Mouse (Mus musculus) heart, embryonic 14.5 days (tissue): ENCODE measurements at regions not wholly inside any gene's neighbourhood (a gene's known extent, or its start where the extent isn't known, plus 50 kb on each side); places are given as distances from the start of the nearest gene placed in this dataset.
"Not testable (repeated sequence)": the region's sequence is repeated elsewhere in the genome, so short reads cannot be mapped to it uniquely, and the experiment has no call there.

Experiments used
- ATAC-seq: fragments of 200-750 bp; cut with Nextera tagmentation; 2 replicates; pipeline ENCODE4 v1.8.0; 2017; ENCODE audit warnings: low read depth, moderate TSS enrichment; ENCODE audit not compliant: insufficient number of reproducible peaks, insufficient read depth, low FRiP score
- H3K27ac ChIP-seq, 2 experiments: fragments of 200-500 bp in 1 of 2; fragments of 300-500 bp in 1 of 2; sonication (generic) in 1 of 2; replicated peaks in 1 of 2; 2 replicates each; pipeline ENCODE4 v1.5.1; 2012 to 2014; ENCODE audit warnings: low read depth in 2 of 2, low read length in 2 of 2, control low read depth in 1 of 2, mild to moderate bottlenecking in 1 of 2, mixed read lengths in 1 of 2; ENCODE audit not compliant: control insufficient read depth in 1 of 2, insufficient read depth in 1 of 2
- H3K27me3 ChIP-seq: fragments of 300-500 bp; sonication (generic); 2 replicates; pipeline ENCODE4 v1.6.1; 2014; ENCODE audit warnings: mild to moderate bottlenecking, low read length, control low read depth; ENCODE audit not compliant: control insufficient read depth, insufficient read depth
- H3K36me3 ChIP-seq: fragments of 300-500 bp; sonication (generic); 2 replicates; pipeline ENCODE4 v1.6.1; 2014; ENCODE audit warnings: mild to moderate bottlenecking, control low read depth, low read length, mixed read lengths; ENCODE audit not compliant: control insufficient read depth, insufficient read depth
- H3K4me1 ChIP-seq, 2 experiments: fragments of 200-500 bp in 1 of 2; fragments of 300-500 bp in 1 of 2; sonication (generic) in 1 of 2; 2 replicates each; pipeline ENCODE4 v1.6.1; 2012 to 2014; ENCODE audit warnings: low read length in 2 of 2, control low read depth in 1 of 2, mixed read lengths in 1 of 2; ENCODE audit not compliant: control insufficient read depth in 2 of 2, insufficient read depth in 2 of 2
- H3K4me2 ChIP-seq: fragments of 300-500 bp; sonication (generic); 2 replicates; pipeline ENCODE4 v1.6.1; 2014; ENCODE audit warnings: mild to moderate bottlenecking, low read length
- H3K4me3 ChIP-seq, 2 experiments: fragments of 200-500 bp in 1 of 2; fragments of 300-500 bp in 1 of 2; sonication (generic) in 1 of 2; 2 replicates each; pipeline ENCODE4 v1.5.1; 2012 to 2014; ENCODE audit warnings: low read length in 2 of 2, mild to moderate bottlenecking in 2 of 2, control low read depth in 1 of 2, low read depth in 1 of 2, moderate library complexity in 1 of 2; ENCODE audit not compliant: control insufficient read depth in 1 of 2, insufficient read depth in 1 of 2
- H3K9ac ChIP-seq: fragments of 300-500 bp; sonication (generic); 2 replicates; pipeline ENCODE4 v1.6.1; 2014; ENCODE audit warnings: mild to moderate bottlenecking, low read length
- H3K9me3 ChIP-seq: fragments of 300-500 bp; sonication (generic); 2 replicates; pipeline ENCODE4 v1.6.1; 2016; ENCODE audit warnings: low read length, control low read depth; ENCODE audit not compliant: control insufficient read depth
- WGBS: fragments of 180-500 bp; shearing (Covaris S2); extraction: QIAGEN DNeasy Blood & Tissue Kit; methylation state at CpG from one replicate; pipeline ENCODE4 v1.1.7; 2014; 5-methylcytosine and 5-hydroxymethylcytosine counted together

DNA sequence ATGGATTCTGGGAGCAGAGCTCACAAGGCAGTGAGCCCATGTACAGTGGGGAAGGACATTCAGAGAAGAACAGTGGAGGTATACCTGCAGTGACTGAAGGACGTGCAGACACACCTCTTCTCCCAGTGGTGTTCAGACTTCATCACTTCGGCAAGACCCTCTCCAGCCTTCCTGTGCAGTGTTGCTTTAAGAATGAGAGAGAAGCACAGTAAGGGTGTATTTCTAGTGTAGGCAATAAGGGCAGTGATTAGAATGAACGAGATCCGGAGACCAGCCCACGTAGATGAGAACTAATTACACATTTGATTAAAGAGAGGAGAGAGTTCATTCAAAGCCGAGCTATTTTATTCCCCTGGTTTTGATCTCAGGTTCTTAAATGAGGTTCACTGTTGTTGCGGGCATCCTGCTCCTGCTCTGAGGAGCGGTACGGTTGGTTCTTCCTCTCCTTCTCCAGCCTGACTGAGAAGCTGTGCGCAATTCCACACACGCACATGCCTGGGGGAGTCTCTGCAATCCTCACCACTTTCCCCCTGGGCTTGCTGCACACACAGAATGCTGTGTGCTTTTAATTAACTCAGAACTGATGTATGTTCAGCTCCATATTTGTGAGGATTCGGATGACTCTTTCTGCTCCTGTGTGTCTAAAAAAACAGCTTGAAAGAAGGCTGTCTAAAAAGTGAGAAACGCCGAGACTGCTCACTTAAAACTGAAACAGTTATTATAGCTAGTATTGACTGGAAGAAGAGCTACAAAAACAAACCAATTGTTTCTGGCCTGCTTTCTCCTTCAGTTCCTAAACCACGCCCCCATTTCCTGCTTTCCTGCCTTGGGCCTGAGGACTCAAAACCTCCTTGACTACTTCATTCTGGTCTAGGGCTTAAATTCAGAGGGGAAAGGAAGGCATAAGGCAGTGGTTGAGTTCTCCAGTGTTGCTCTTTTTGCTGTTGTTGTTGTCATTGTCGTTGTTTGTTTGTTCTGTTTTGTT, 114.2 kb upstream of the Fhl2 start:
- WGBS: 63% methylated on average over 16 of the region's 16 CpGs
- Histone ChIP-seq H3K27ac (peak overlapping the region; percentile 0 to 50; a peak in 1 of 4 replicates), H3K9ac (no peak overlapping the region), H3K27me3 (no peaks in the 10 kb centered on the region), H3K4me2 (no peak overlapping the region), H3K36me3 (no peaks in the 10 kb centered on the region), H3K9me3 (no peaks in the 10 kb centered on the region), H3K4me1 (peaks cover 0 to 6% of the 10 kb centered on the region in 2 experiments; a peak in 1 of 4 replicates), H3K4me3 (no peak overlapping the region)
- no peak for ATAC-seq

DNA sequence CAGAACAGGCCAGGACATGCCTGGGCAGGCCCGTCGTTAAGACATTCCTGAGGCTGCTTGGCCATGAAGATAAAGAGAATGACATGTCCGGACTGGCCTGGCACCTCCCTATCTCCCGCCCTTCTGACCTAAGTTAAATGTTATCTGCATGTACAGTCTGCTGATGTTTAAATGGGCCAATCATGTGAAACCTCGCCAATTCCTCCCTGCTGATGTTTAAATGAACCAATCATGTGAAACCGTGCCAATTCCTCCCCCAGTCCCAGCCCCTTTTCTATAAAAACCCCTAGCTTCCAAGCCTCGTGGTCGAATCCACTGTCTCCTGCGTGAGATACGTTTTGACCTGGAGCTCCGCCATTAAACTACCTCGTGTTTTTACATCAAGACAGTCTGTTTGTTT, 119.5 kb upstream of the Fhl2 start:
- not testable (repeated sequence) for H3K4me1 ChIP-seq, H3K9ac ChIP-seq, H3K36me3 ChIP-seq, H3K4me2 ChIP-seq, H3K27ac ChIP-seq, H3K4me3 ChIP-seq, H3K9me3 ChIP-seq, H3K27me3 ChIP-seq, ATAC-seq
- 56% methylated on average over 12 of the region's 12 CpGs for whole genome bisulfite sequencing

DNA sequence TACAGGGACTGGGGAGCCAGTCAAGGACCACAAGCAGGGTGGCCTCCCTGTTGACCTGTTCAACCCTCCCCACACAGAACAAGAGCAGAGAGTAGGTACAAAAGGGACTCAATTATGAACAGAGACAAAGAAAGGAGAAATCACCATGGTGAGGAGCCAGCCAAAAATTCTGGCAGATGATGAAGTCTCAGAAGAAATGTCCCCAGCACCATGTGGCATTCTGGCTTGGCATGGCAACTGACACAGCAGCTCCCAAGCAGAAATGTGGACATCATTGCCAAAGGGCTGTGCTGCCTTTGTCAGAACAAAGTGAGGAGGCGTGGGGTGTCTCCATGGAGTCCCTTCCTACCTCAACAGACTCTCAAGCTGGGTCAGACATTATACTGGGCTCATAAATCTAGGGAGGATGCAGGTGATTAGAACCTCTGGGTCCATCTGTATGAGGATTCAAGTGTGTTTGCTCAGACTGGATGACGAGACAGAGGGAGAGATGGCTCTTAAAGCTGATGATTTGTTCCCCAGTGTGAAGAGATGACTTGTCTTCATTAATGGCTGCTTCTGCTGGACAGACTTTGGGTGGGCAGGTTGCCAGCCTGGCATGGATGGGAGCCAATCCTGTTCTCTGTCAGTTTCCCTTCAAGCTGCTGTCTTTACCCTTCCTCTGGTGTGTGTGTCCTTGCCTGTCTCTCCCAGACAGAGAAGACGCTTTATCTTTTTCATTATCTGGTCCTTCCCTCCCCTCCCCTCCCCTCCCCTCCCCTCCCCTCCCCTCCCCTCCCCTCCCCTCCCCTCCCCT, 120.5 kb upstream of the Fhl2 start:
- Histone ChIP-seq H3K4me3 (no peak overlapping the region), H3K4me2 (no peak overlapping the region), H3K27me3 (no peaks in the 10 kb centered on the region), H3K9ac (no peak overlapping the region), H3K27ac (no peak overlapping the region), H3K36me3 (no peaks in the 10 kb centered on the region), H3K4me1 (no peaks in the 10 kb centered on the region; a peak in 1 of 4 replicates), H3K9me3 (no peaks in the 10 kb centered on the region)
- WGBS: 54% methylated on average over 3 of the region's 3 CpGs
- ATAC-seq: no peak

DNA sequence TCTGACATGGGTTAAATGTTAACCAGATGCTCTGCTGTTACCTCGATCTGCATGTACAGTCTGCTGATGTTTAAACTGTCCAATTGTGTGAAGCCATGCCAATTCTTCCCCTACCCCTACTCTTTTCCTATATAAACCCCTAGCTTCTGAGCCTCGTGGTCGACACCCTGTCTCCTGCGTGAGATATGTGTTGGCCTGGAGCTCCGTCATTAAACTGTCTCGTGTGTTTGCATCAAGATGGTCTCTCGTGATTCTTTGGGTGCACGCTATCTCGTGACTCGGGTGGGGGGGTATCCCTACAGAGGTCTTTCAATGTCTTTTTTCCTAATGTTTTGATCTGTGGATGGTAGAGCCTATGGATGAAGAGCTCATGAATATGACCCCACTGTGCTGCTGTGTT, 110.9 kb upstream of the Nck2 start:
- not testable (repeated sequence) for ATAC-seq, H3K4me1 ChIP-seq, H3K4me2 ChIP-seq, H3K27ac ChIP-seq, H3K9ac ChIP-seq, H3K27me3 ChIP-seq, H3K4me3 ChIP-seq, H3K36me3 ChIP-seq
- 86% methylated on average over 10 of the region's 10 CpGs for WGBS
- peaks cover 17% of the 10 kb centered on the region for H3K9me3 ChIP-seq

DNA sequence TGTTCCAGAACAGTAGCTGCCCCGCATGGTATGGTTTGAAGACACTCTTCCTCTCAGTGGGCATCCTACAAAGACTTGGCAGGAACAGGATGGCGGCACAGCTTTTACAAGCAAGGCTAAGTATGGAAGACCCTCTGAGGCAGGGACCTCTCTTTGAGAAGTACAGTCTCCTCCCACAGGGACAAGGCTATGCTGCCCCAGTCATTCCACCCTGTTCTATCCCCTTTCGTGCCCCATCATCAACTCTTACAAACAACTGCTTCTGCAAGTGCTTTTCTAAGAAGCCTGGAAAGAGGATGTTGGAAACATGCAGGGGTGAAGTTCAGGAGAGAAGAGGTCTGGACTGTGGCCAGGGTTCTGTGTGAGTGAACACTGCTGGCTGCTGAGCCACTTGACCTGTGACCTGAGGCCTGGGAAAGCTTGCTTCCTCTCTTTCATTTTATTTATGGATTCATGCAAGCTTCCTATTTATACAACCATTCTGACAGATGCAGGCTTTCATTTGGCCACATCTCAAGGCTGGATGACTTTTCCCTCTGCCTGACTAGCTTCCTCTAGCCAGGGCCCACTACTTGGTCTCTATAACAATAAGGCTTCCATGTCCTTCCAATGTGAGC, 107.1 kb upstream of the Nck2 start:
- ATAC-seq: no peak
- H3K36me3 ChIP-seq: no peaks in the 10 kb centered on the region
- H3K9ac ChIP-seq: no peak overlapping the region
- no peak overlapping the region for H3K4me3 ChIP-seq
- WGBS: 73% methylated on average over 3 of the region's 3 CpGs
- H3K4me1 ChIP-seq: peaks cover 0 to 6% of the 10 kb centered on the region in 2 experiments; a peak in 2 of 4 replicates
- peaks cover 15% of the 10 kb centered on the region for H3K9me3 ChIP-seq
- peak overlapping the region in 1 of 2 experiments; percentile 34; a peak in 2 of 4 replicates for H3K27ac ChIP-seq
- H3K4me2 ChIP-seq: no peak overlapping the region
- no peaks in the 10 kb centered on the region for H3K27me3 ChIP-seq

DNA sequence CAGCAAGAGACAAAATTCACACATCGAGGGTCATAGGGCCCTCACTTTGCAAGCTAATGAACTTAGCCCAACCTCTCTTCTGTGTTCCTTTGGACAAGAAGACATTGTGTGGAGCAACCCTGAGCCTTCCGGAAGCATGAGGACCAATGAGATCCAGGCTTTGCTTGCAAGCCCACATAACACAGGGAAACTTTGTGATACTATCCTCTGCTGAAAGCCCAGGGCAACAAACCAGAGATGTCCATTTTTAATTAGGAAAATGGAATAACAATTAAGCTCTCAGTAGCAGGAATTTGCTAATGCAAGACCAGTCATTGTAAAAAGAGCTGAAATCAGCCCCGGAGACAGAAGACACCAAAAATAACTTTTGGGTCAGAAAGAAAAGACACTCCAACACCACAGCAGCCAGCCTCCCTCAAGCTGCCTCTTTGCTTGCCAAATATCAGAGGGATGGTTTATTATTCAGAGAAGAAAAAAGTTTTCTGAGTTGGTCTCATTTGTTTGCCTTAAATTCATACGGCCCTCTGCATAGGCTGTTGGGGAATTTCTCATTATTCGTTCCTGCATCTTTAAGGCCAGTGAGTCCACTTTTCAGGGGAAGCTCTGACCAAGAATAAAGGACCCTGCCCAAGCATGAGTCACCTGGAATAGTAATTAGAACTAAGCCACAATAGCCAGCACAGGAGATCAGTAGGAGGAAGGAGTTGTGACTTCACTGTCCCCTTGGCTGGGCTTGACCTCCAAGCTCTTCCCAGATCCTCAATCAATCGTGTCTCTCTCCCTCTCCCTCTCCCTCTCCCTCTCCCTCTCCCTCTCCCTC, 106.1 kb upstream of the Nck2 start:
- no peak overlapping the region for H3K4me2 ChIP-seq
- H3K4me1 ChIP-seq: peaks cover 0 to 6% of the 10 kb centered on the region in 2 experiments; a peak in 2 of 4 replicates
- H3K27me3 ChIP-seq: no peaks in the 10 kb centered on the region
- no peak for ATAC-seq
- peak overlapping the region in 1 of 2 experiments; percentile 34; a peak in 2 of 4 replicates for H3K27ac ChIP-seq
- H3K36me3 ChIP-seq: no peaks in the 10 kb centered on the region
- WGBS: 64% methylated on average over 6 of the region's 6 CpGs
- H3K9ac ChIP-seq: no peak overlapping the region
- H3K4me3 ChIP-seq: no peak overlapping the region
- H3K9me3 ChIP-seq: peaks cover 8% of the 10 kb centered on the region

DNA sequence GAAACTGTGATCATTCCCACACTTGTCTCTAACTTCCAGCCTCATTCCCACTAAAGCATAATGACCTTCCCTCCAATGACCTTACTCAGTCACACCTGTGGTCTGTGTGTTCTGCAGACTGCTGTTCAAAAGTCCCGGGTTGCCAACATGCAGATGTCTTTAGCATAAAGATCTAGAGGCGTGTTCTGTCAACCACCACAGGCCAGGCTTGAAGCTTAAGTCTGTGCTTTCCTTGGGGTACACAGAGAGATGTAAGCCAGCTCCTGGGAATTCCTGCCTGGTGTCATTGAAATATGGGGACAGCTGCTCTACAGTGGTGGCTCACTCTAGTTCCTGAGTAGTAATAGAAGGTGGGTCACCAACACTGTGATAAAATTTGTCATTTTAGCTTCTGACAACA, 101.5 kb upstream of the Nck2 start:
- 70% methylated on average over 2 of the region's 2 CpGs for WGBS
- no peaks in the 10 kb centered on the region for H3K4me1 ChIP-seq
- no peaks in the 10 kb centered on the region for H3K36me3 ChIP-seq
- no peaks in the 10 kb centered on the region for H3K9me3 ChIP-seq
- no peak overlapping the region for H3K27ac ChIP-seq
- H3K4me3 ChIP-seq: no peak overlapping the region
- no peak overlapping the region for H3K4me2 ChIP-seq
- H3K9ac ChIP-seq: no peak overlapping the region
- H3K27me3 ChIP-seq: no peaks in the 10 kb centered on the region
- ATAC-seq: no peak
